Mouse (Mus musculus) liver, adult 2 months (tissue): ENCODE measurements around the gene Nr4a1. TPM values are rescaled to one million over a fixed set of nuclear protein-coding genes. Genes with fewer than 3 reads are reported as not detected.

Source experiments
- DNase-seq: peaks from one replicate; pipeline ENCODE4 v3.0.0-alpha.2; 2011; ENCODE audit warnings: low read depth, low spot score; ENCODE audit errors: extremely low read depth
- H3K27ac ChIP-seq: fragments of 200-500 bp; replicated peaks from 2 replicates; pipeline ENCODE4 v1.5.1; 2012; ENCODE audit warnings: low read depth, mild to moderate bottlenecking, control low read depth, inconsistent platforms, low read length; ENCODE audit not compliant: insufficient read depth
- H3K27me3 ChIP-seq: fragments of 200-500 bp; 2 replicates; pipeline ENCODE4 v1.6.1; 2012; ENCODE audit warnings: mild to moderate bottlenecking, moderate library complexity, low read length, inconsistent platforms; ENCODE audit not compliant: control insufficient read depth, insufficient read depth
- H3K36me3 ChIP-seq: fragments of 200-500 bp; 2 replicates; pipeline ENCODE4 v1.6.1; 2012; ENCODE audit warnings: low read length, inconsistent platforms; ENCODE audit not compliant: control insufficient read depth, insufficient read depth
- H3K4me1 ChIP-seq: fragments of 200-500 bp; 2 replicates; pipeline ENCODE4 v1.6.1; 2011; ENCODE audit warnings: low read length; ENCODE audit not compliant: control insufficient read depth, insufficient read depth
- H3K4me3 ChIP-seq: fragments of 200-500 bp; 2 replicates; pipeline ENCODE4 v1.5.1; 2011; ENCODE audit warnings: low read depth, mild to moderate bottlenecking, control low read depth, low read length, moderate library complexity; ENCODE audit not compliant: insufficient read depth
- H3K79me2 ChIP-seq: fragments of 200-500 bp; 2 replicates; pipeline ENCODE4 v1.6.1; 2012; ENCODE audit warnings: inconsistent platforms, mild to moderate bottlenecking, low read length, moderate library complexity; ENCODE audit not compliant: control insufficient read depth, insufficient read depth
- H3K9ac ChIP-seq: fragments of 200-500 bp; 2 replicates; pipeline ENCODE4 v1.6.1; 2012; ENCODE audit warnings: low read depth, mild to moderate bottlenecking, control low read depth, inconsistent platforms, low read length
- CTCF ChIP-seq: fragments of 200-500 bp; IDR thresholded peaks from 2 replicates; pipeline ENCODE4 v1.5.1; 2011; ENCODE audit warnings: low read depth, low read length, control low read depth
- POLR2A ChIP-seq: fragments of 200-500 bp; IDR thresholded peaks from 2 replicates; pipeline ENCODE4 v1.6.1; 2011; ENCODE audit warnings: low read length, control low read depth; ENCODE audit not compliant: insufficient read depth; ENCODE audit errors: extremely low read depth
- WGBS: fragments of 180-500 bp; shearing (Covaris S2); methylation state at CpG from one replicate; pipeline ENCODE4 v1.1.7; 2018; 5-methylcytosine and 5-hydroxymethylcytosine counted together
- polyA plus RNA-seq: library from polyadenylated mRNA; depleted of rRNA; stranded (reverse); fragments of >200 nt; gene quantifications from 2 replicates; pipeline ENCODE4 v1.2.3, GENCODE M21; 2012
- total RNA-seq: library from RNA; depleted of rRNA; stranded (reverse); fragments of >200 nt; gene quantifications from 2 replicates; pipeline ENCODE4 v1.2.3, GENCODE M21; 2014

Nr4a1 gene
- total and polyA plus RNA-seq, 2 experiments: 0.18 to 0.89 TPM

DNA sequence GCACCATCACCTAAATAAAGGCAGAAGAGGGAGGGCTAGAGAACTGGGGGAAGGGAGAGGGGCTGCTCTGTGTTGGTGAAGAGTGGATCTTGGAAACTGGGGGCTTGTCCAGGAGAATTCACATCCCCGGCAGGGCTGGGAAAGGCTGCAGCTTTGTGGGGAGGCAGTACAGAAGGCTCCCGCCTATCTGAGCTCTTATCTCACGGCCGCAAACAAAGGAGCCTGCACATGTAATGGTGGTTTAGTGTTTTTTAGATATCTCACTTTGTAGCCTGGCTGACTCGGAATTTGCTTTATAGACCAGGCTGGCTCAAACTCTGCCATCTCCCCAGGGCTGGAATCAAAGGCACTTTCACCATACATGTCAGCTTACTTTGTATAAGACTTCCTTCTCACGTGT lies 46.1 kb downstream of the Nr4a1 start:
- Histone ChIP-seq H3K27ac (no peak overlapping the region), H3K4me3 (no peak overlapping the region), H3K9ac (no peak overlapping the region), H3K4me1 (no peaks in the 10 kb centered on the region; the same call in 1 of the 2 replicates), H3K27me3 (no peaks in the 10 kb centered on the region), H3K79me2 (no peaks in the 10 kb centered on the region), H3K36me3 (no peaks in the 10 kb centered on the region)
- no peak for DNase-seq
- WGBS: 65% methylated on average over 6 of the region's 6 CpGs
- TF ChIP-seq CTCF: no peak
- TF ChIP-seq POLR2A: no peak

DNA sequence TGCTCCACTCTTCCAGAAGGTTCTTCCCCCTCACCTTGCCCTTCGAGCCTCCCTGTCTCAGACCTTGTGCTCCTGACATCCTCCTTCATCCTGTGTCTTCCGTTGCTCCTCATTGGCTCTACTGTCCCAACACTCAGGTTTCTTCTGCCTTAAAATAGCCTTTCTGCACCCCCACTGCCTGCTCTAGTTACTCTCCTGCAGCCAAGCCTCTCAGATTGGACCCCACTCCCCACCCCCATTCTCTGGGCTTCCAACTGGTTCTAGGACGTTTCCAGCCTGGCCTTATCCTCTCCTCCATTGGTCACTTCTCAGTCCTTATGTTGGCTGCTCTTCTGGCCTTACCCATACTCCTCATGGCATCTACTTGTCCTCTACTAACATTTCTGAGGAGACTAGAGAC lies 48.1 kb downstream of the Nr4a1 start:
- TF ChIP-seq CTCF (no peak), POLR2A (no peak)
- 88% methylated on average over 3 of the region's 3 CpGs for WGBS
- Histone ChIP-seq H3K9ac (no peak overlapping the region), H3K27me3 (no peaks in the 10 kb centered on the region), H3K27ac (no peak overlapping the region), H3K4me1 (no peaks in the 10 kb centered on the region; the same call in 1 of the 2 replicates), H3K36me3 (no peaks in the 10 kb centered on the region), H3K4me3 (no peak overlapping the region), H3K79me2 (no peaks in the 10 kb centered on the region)
- no peak for DNase-seq

DNA sequence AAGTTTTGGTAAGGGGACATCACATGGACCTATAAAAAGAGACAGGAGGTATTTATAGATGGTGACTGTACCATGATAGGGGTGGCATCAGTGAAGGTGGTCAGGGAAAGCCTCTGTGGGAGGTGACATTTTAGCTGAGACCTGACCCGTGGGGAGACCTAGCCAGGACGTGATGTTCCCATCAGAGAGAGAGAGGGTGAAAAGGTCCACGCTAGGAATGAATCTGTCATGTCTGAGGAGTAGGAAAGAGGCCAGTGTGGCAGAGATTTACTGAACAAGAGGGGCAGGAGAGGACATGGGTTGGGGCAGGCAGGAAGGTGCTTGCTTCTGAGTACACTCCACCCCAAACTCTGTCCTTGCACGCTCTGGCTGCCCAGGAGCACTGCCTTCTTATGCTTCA lies 49.8 kb downstream of the Nr4a1 start:
- no peak for DNase-seq
- no peaks in the 10 kb centered on the region for H3K79me2 ChIP-seq
- TF ChIP-seq POLR2A (no peak), CTCF (no peak)
- H3K9ac ChIP-seq: no peak overlapping the region
- H3K27ac ChIP-seq: no peak overlapping the region
- H3K27me3 ChIP-seq: no peaks in the 10 kb centered on the region
- no peaks in the 10 kb centered on the region for H3K36me3 ChIP-seq
- no peak overlapping the region for H3K4me3 ChIP-seq
- H3K4me1 ChIP-seq: no peaks in the 10 kb centered on the region; the same call in 1 of the 2 replicates
- WGBS: 84% methylated on average over 4 of the region's 4 CpGs

DNA sequence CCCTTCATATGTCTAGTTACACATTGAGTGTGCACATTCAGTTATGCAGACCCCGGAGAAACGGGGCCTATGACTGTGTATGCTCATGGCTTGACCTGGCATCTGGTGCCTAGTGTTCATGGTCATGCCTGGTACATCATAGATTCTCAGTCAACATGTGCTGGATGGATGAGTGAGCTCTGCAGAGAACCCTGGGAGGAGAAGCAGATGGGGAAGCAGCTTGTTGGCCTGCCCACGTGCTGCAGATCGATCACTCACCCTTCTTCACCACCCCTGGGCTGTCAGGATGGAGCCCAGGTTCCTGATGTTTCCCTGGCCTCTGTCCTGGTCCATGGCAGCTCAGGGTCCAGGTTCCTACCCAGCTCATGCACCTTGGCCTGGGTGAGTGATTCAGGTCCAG lies 52.4 kb downstream of the Nr4a1 start:
- Histone ChIP-seq H3K36me3 (no peaks in the 10 kb centered on the region), H3K27me3 (no peaks in the 10 kb centered on the region), H3K4me1 (no peaks in the 10 kb centered on the region), H3K9ac (no peak overlapping the region), H3K27ac (no peak overlapping the region), H3K79me2 (no peaks in the 10 kb centered on the region), H3K4me3 (no peak overlapping the region)
- WGBS: 83% methylated on average over 4 of the region's 4 CpGs
- no peak for DNase-seq
- no peak for TF ChIP-seq CTCF
- TF ChIP-seq POLR2A: no peak

DNA sequence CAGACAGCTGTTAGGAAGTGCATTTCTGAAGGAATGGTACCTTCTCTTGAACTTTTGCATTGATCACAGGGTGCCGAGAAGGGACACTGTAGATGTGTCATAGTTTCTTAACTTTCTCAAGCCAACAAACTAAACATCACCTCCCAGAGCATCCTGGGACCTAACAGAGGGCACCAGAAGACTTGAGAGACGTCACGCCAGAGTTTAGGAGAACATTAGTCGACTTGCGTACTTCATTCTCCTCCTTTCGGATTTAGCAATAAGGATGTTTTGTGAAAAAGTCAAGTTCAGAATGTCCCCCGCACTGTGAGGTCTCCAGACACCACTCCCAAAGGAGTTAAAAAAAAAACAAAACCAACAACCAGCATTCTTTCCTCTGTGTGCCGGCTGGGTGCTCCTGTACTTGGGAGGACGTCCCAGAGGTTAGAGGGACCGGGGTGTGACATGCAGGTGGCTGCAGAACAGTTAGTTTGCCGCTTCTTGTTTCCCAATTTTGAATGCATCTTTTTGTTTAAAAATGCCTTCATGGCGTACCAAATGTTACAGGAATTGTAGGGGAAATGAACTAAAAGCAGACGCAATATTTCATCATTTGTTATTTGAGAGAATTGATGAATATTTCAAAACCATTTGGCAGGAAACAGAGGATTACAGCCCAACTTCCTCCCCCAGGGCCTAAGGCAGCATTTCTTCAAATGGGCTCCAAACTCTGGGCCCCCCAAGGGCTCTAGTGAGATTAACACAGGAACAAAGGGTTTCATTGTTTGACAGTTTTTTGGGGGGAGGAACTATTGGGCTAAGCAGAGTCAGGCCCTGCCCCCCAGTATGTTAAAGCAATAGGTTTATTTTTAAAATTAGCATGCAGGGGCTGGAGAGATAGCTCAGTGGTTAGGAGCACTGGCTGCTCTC lies 54.6 kb downstream of the Nr4a1 start:
- Histone ChIP-seq H3K4me1 (no peaks in the 10 kb centered on the region), H3K79me2 (no peaks in the 10 kb centered on the region), H3K4me3 (no peak overlapping the region), H3K27me3 (no peaks in the 10 kb centered on the region), H3K27ac (no peak overlapping the region), H3K9ac (no peak overlapping the region), H3K36me3 (no peaks in the 10 kb centered on the region)
- DNase-seq: no peak
- no peak for TF ChIP-seq CTCF
- no peak for TF ChIP-seq POLR2A
- 75% methylated on average over 13 of the region's 13 CpGs for WGBS

DNA sequence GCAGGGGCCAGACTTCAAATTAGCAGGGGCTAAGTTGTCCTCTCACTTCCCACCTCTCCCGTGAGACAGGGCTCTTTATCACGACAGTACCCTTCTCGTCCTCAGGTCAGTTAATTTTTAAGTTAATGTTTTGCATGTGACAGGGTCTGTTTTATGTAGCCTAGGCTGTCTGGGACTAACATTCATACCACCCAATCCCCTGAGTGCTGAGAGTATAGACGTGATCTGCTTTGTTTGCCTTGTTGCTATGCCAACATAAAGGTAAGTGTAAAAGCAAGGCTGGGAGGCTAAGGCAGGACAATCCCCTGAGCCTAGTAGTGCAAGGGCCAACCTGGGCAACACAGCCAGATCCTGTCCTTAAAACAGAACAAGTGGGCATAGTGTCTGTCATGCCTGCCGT lies 55.4 kb downstream of the Nr4a1 start:
- H3K4me1 ChIP-seq: no peaks in the 10 kb centered on the region
- no peak overlapping the region for H3K27ac ChIP-seq
- DNase-seq: no peak
- TF ChIP-seq POLR2A (no peak), CTCF (no peak)
- WGBS: 48% methylated on average over 5 of the region's 5 CpGs
- H3K4me3 ChIP-seq: no peak overlapping the region
- H3K27me3 ChIP-seq: no peaks in the 10 kb centered on the region
- no peak overlapping the region for H3K9ac ChIP-seq
- H3K79me2 ChIP-seq: no peaks in the 10 kb centered on the region
- H3K36me3 ChIP-seq: no peaks in the 10 kb centered on the region
